Mouse (Mus musculus): ENCODE measurements around the gene Srm.

DNA sequence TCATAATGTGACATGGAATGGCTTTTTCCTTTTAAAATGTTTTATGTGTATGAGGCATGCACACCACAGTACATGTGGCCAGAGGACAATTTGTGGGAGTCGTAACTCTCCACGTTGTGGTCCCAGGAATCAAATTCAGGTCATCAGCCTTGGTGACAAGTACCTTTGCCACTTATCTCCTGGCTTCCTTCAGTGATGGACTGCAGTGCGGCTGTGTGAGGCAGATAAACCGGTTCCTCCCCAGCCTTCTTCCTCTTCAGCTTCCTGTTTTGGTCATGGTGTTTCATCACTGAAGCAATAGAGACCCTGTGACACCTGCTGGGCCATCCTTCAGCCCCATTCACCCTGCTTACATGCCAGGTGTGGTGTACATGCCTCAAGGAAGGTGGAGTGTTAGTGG is 8.0 kb upstream of the Srm start:
- TF ChIP-seq CTCF (IDR thresholded peaks at IDR 0.05; ENCODE audit: borderline replicate concordance, extremely low read depth, insufficient read depth, insufficient read length) (no peak), POLR2A (IDR thresholded peaks at IDR 0.05; ENCODE audit: borderline replicate concordance, extremely low read depth, insufficient read depth, insufficient read length, poor library complexity, severe bottlenecking) (no peak)
